Mouse (Mus musculus) kidney, adult 11 months (tissue): Measurements from ENCODE around the gene Gm20388.
"Not testable (repeated sequence)": the region's sequence is repeated elsewhere in the genome, so short reads cannot be mapped to it uniquely, and the experiment has no call there.

Source experiments
- DNase-seq: peaks from one replicate; pipeline ENCODE4 v3.0.0; 2022

Gm20388 gene

GRCm38 (mm10) chr8:123498963-123499362, 3588.3 kb downstream of the Gm20388 start:
- DNase-seq: no peak

GRCm38 (mm10) chr8:123499556-123499955, 3588.9 kb downstream of the Gm20388 start:
- DNase-seq: no peak

- no peak for DNase-seq
Observed at GRCm38 (mm10) chr8:123502192-123502591, 3591.6 kb downstream of the Gm20388 start.

- DNase-seq: no peak
Observed at GRCm38 (mm10) chr8:123503801-123504467, 3593.3 kb downstream of the Gm20388 start.

- DNase-seq: no peak
Observed at GRCm38 (mm10) chr8:123504591-123505195, 3594.1 kb downstream of the Gm20388 start.

- DNase-seq: no peak
Observed at GRCm38 (mm10) chr8:123505267-123505666, 3594.6 kb downstream of the Gm20388 start.

GRCm38 (mm10) chr8:123505695-123506094, 3595.1 kb downstream of the Gm20388 start:
- no peak for DNase-seq

- DNase-seq: no peak
Observed at GRCm38 (mm10) chr8:123507153-123507552, 3596.5 kb downstream of the Gm20388 start.

- no peak for DNase-seq
Observed at GRCm38 (mm10) chr8:123510819-123511218, 3600.2 kb downstream of the Gm20388 start.

- no peak for DNase-seq
Observed at GRCm38 (mm10) chr8:123514136-123514535, 3603.5 kb downstream of the Gm20388 start.

- no peak for DNase-seq
Observed at GRCm38 (mm10) chr8:123514781-123515539, 3604.3 kb downstream of the Gm20388 start, which contains the start of gene Dbndd1. Dbndd1 (minus strand) TSS chr8:123515463.

GRCm38 (mm10) chr8:123515540-123515897, 3604.9 kb downstream of the Gm20388 start:
- DNase-seq: no peak

- DNase-seq: no peak
Observed at GRCm38 (mm10) chr8:123516596-123516995, 3606.0 kb downstream of the Gm20388 start.

- no peak for DNase-seq
Observed at GRCm38 (mm10) chr8:123518172-123518571, 3607.5 kb downstream of the Gm20388 start.

- peak; percentile 90 for DNase-seq
Observed at GRCm38 (mm10) chr8:123518667-123519066, 3608.0 kb downstream of the Gm20388 start, which contains the start of gene Gas8. Gas8 (plus strand) TSS chr8:123518834.

GRCm38 (mm10) chr8:123520048-123520447, 3609.4 kb downstream of the Gm20388 start:
- DNase-seq: not testable (repeated sequence)

GRCm38 (mm10) chr8:123527720-123528489, 3617.3 kb downstream of the Gm20388 start:
- DNase-seq: no peak

GRCm38 (mm10) chr8:123536242-123536989, 3625.8 kb downstream of the Gm20388 start:
- no peak for DNase-seq

GRCm38 (mm10) chr8:123536990-123537380, 3626.3 kb downstream of the Gm20388 start:
- DNase-seq: no peak

- DNase-seq: peak; percentile 45
Observed at GRCm38 (mm10) chr8:123537641-123538040, 3627.0 kb downstream of the Gm20388 start.

GRCm38 (mm10) chr8:123564221-123564620, 3653.6 kb downstream of the Gm20388 start:
- not testable (repeated sequence) for DNase-seq

- peak; percentile 1 for DNase-seq
Observed at GRCm38 (mm10) chr8:123575386-123575785, 3664.7 kb downstream of the Gm20388 start.
